Mouse (Mus musculus) MEL (cell line): ENCODE data around the gene Prickle2. TPM values are rescaled to one million over a fixed set of nuclear protein-coding genes. Genes with fewer than 3 reads are reported as not detected.

ENCODE experiments used
- DNase-seq: peaks from one replicate; pipeline ENCODE4 v3.0.0; 2011; ENCODE audit warnings: low read depth, low spot score
- H3K27ac ChIP-seq: 2 replicates; pipeline ENCODE4 v1.5.1; 2012; ENCODE audit warnings: low read depth, mild to moderate bottlenecking, control low read depth, low read length, moderate library complexity; ENCODE audit not compliant: control insufficient read depth
- H3K27me3 ChIP-seq, 2 experiments: fragments of 150-350 bp in 1 of 2; sonication (generic) in 1 of 2; 2 replicates each; pipeline ENCODE4 v1.6.1; 2012; ENCODE audit warnings: low read length in 2 of 2, mild to moderate bottlenecking in 2 of 2, improper control_type of control experiment in 1 of 2, moderate library complexity in 1 of 2; ENCODE audit not compliant: insufficient read depth in 2 of 2, control insufficient read depth in 1 of 2
- H3K36me3 ChIP-seq, 2 experiments: 2 replicates each; pipeline ENCODE4 v1.6.1; 2012 to 2014; ENCODE audit warnings: low read length in 2 of 2, improper control_type of control experiment in 1 of 2, inconsistent platforms in 1 of 2, mild to moderate bottlenecking in 1 of 2; ENCODE audit not compliant: insufficient read depth in 2 of 2, control insufficient read depth in 1 of 2
- H3K4me1 ChIP-seq, 2 experiments: fragments of 150-350 bp in 1 of 2; sonication (generic) in 1 of 2; 2 replicates each; pipeline ENCODE4 v1.6.1; 2012; ENCODE audit warnings: low read length in 2 of 2, improper control_type of control experiment in 1 of 2, mild to moderate bottlenecking in 1 of 2; ENCODE audit not compliant: insufficient read depth in 2 of 2, control insufficient read depth in 1 of 2
- H3K4me3 ChIP-seq, 2 experiments: fragments of 150-350 bp in 1 of 2; sonication (generic) in 1 of 2; 2 replicates each; pipeline ENCODE4 v1.5.1; 2012; ENCODE audit warnings: low read depth in 2 of 2, low read length in 2 of 2, mild to moderate bottlenecking in 2 of 2, moderate library complexity in 2 of 2, control low read depth in 1 of 2, improper control_type of control experiment in 1 of 2; ENCODE audit not compliant: control insufficient read depth in 1 of 2, insufficient read depth in 1 of 2
- H3K79me2 ChIP-seq: 2 replicates; pipeline ENCODE4 v1.6.1; 2012; ENCODE audit warnings: mild to moderate bottlenecking, low read length, moderate library complexity; ENCODE audit not compliant: control insufficient read depth, poor library complexity, insufficient read depth
- H3K9ac ChIP-seq: 2 replicates; pipeline ENCODE4 v1.6.1; 2012; ENCODE audit warnings: low read depth, mild to moderate bottlenecking, control low read depth, low read length, moderate library complexity; ENCODE audit not compliant: control insufficient read depth, poor library complexity, severe bottlenecking
- H3K9me3 ChIP-seq: fragments of 150-350 bp; sonication (generic); replicated peaks from 2 replicates; pipeline ENCODE4 v1.6.1; 2012; ENCODE audit warnings: mild to moderate bottlenecking, low read length, improper control_type of control experiment, moderate library complexity; ENCODE audit not compliant: insufficient read depth
- CHD1 ChIP-seq: IDR thresholded peaks from 2 replicates; pipeline ENCODE4 v1.6.1; 2012; ENCODE audit warnings: low read depth, mild to moderate bottlenecking, inconsistent platforms, low read length, improper control_type of control experiment
- CHD2 ChIP-seq: IDR thresholded peaks from 2 replicates; pipeline ENCODE4 v1.6.1; 2011; ENCODE audit warnings: low read length, improper control_type of control experiment
- CTCF ChIP-seq, 3 experiments: IDR thresholded peaks in 2 of 3; conservative IDR thresholded peaks in 1 of 3; 2 replicates each; pipeline ENCODE4 v1.5.1; 2011 to 2012; ENCODE audit warnings: low read length in 3 of 3, low read depth in 2 of 3, mild to moderate bottlenecking in 2 of 3, improper control_type of control experiment in 1 of 3, inconsistent platforms in 1 of 3, mixed read lengths in 1 of 3, moderate library complexity in 1 of 3; ENCODE audit not compliant: control insufficient read depth in 1 of 3, insufficient read depth in 1 of 3, poor library complexity in 1 of 3, severe bottlenecking in 1 of 3
- E2F4 ChIP-seq: IDR thresholded peaks from 2 replicates; pipeline ENCODE4 v1.6.1; 2011; ENCODE audit warnings: low read depth, low read length, improper control_type of control experiment, borderline replicate concordance
- EP300 ChIP-seq, 2 experiments: IDR thresholded peaks; 2 replicates each; pipeline ENCODE4 v1.6.1; 2011; ENCODE audit warnings: improper control_type of control experiment in 2 of 2, low read length in 2 of 2, low read depth in 1 of 2, mild to moderate bottlenecking in 1 of 2
- HCFC1 ChIP-seq: IDR thresholded peaks from 2 replicates; pipeline ENCODE4 v1.6.1; 2012; ENCODE audit warnings: low read depth, mild to moderate bottlenecking, inconsistent platforms, low read length, improper control_type of control experiment, moderate library complexity
- JUND ChIP-seq: IDR thresholded peaks from 2 replicates; pipeline ENCODE4 v1.6.1; 2011; ENCODE audit warnings: low read depth, mild to moderate bottlenecking, improper control_type of control experiment, low read length
- MAZ ChIP-seq: IDR thresholded peaks from 2 replicates; pipeline ENCODE4 v1.6.1; 2012; ENCODE audit warnings: low read depth, mild to moderate bottlenecking, inconsistent platforms, low read length, improper control_type of control experiment
- MXI1 ChIP-seq: IDR thresholded peaks from 2 replicates; pipeline ENCODE4 v1.6.1; 2011; ENCODE audit warnings: mild to moderate bottlenecking, low read depth, low read length, improper control_type of control experiment
- MYB ChIP-seq: IDR thresholded peaks from 2 replicates; pipeline ENCODE4 v1.6.1; 2011; ENCODE audit warnings: mild to moderate bottlenecking, low read depth, low read length, improper control_type of control experiment
- MYC ChIP-seq: IDR thresholded peaks from 2 replicates; pipeline ENCODE4 v1.6.1; 2011; ENCODE audit warnings: low read depth, mild to moderate bottlenecking, low read length, improper control_type of control experiment, moderate library complexity
- NELFE ChIP-seq: IDR thresholded peaks from 2 replicates; pipeline ENCODE4 v1.6.1; 2011; ENCODE audit warnings: low read depth, low read length, improper control_type of control experiment
- NRF1 ChIP-seq: IDR thresholded peaks from 2 replicates; pipeline ENCODE4 v1.6.1; 2014; ENCODE audit warnings: low read depth, mild to moderate bottlenecking, inconsistent platforms, low read length, improper control_type of control experiment, moderate library complexity; ENCODE audit not compliant: poor library complexity, insufficient read depth, severe bottlenecking
- POLR2A ChIP-seq, 2 experiments: IDR thresholded peaks; 2 replicates each; pipeline ENCODE4 v1.6.1; 2011 to 2012; ENCODE audit warnings: low read length in 2 of 2, mild to moderate bottlenecking in 2 of 2, control low read depth in 1 of 2, improper control_type of control experiment in 1 of 2, low read depth in 1 of 2, moderate library complexity in 1 of 2; ENCODE audit not compliant: control insufficient read depth in 1 of 2, insufficient read depth in 1 of 2, poor library complexity in 1 of 2
- POLR2AphosphoS5 ChIP-seq: IDR thresholded peaks from 2 replicates; pipeline ENCODE4 v1.6.1; 2012; ENCODE audit warnings: low read depth, borderline replicate concordance, mild to moderate bottlenecking, inconsistent platforms, low read length, moderate library complexity, mixed read lengths
- SIN3A ChIP-seq: IDR thresholded peaks from 2 replicates; pipeline ENCODE4 v1.6.1; 2012; ENCODE audit warnings: low read length, improper control_type of control experiment, inconsistent platforms
- TAL1 ChIP-seq: IDR thresholded peaks from 2 replicates; pipeline ENCODE4 v1.6.1; 2012; ENCODE audit warnings: mild to moderate bottlenecking, inconsistent platforms, low read length, moderate library complexity, mixed read lengths
- TCF12 ChIP-seq: IDR thresholded peaks from 2 replicates; pipeline ENCODE4 v1.6.1; 2014; ENCODE audit warnings: low read depth, mild to moderate bottlenecking, inconsistent platforms, low read length, improper control_type of control experiment, moderate library complexity
- UBTF ChIP-seq: IDR thresholded peaks from 2 replicates; pipeline ENCODE4 v1.6.1; 2012; ENCODE audit warnings: low read depth, mild to moderate bottlenecking, inconsistent platforms, low read length, improper control_type of control experiment, moderate library complexity, borderline replicate concordance; ENCODE audit not compliant: insufficient read depth
- USF1 ChIP-seq: IDR thresholded peaks from 2 replicates; pipeline ENCODE4 v1.6.1; 2014; ENCODE audit warnings: low read depth, mild to moderate bottlenecking, inconsistent platforms, low read length, improper control_type of control experiment, moderate library complexity
- USF2 ChIP-seq, 2 experiments: IDR thresholded peaks; 2 replicates each; pipeline ENCODE4 v1.6.1; 2011 to 2012; ENCODE audit warnings: improper control_type of control experiment in 2 of 2, low read length in 2 of 2, borderline replicate concordance in 1 of 2, inconsistent platforms in 1 of 2, low read depth in 1 of 2, mild to moderate bottlenecking in 1 of 2; ENCODE audit not compliant: insufficient read depth in 1 of 2
- polyA plus RNA-seq, 2 experiments: library from polyadenylated mRNA; stranded (reverse) in 1 of 2; unstranded in 1 of 2; fragments of >175 nt in 1 of 2; fragments of >200 nt in 1 of 2; gene quantifications; 2 replicates each; pipeline versions ENCODE4 v1.2.1 to v1.2.4; 2012; ENCODE audit warnings: low replicate concordance in 2 of 2, low read depth in 1 of 2; ENCODE audit not compliant: insufficient read length in 2 of 2, insufficient read depth in 1 of 2, missing spikeins in 1 of 2
- total RNA-seq: library from RNA; depleted of rRNA; stranded (reverse); fragments of 300-350 nt; gene quantifications from 2 replicates; pipeline ENCODE4 v1.2.3, GENCODE M21; 2012

Prickle2 gene
- total and polyA plus RNA-seq, 3 experiments: not detected

- TF ChIP-seq POLR2AphosphoS5 (no peak), NRF1 (no peak), NELFE (no peak), USF1 (no peak), MYC (no peak), JUND (no peak), E2F4 (no peak), CHD1 (no peak), EP300 (IDR thresholded peaks at IDR 0.05; ENCODE audit: low read depth in 1 of 2, low read length in 2 of 2) (no peak), CHD2 (no peak), MYB (no peak), MAZ (no peak)
- TF ChIP-seq, all 39 proteins: peak for 0
- Histone ChIP-seq H3K9me3 (no peaks in the 10 kb centered on the region), H3K4me1 (no peaks in the 10 kb centered on the region)
These were observed 116.4 kb downstream of the Prickle2 start for GRCm38 (mm10) chr6:92589381-92590065.

GRCm38 (mm10) chr6:92584026-92584425 is 121.9 kb downstream of the Prickle2 start:
- H3K4me3 ChIP-seq: no peak overlapping the region
- H3K9ac ChIP-seq: no peak overlapping the region
- no peaks in the 10 kb centered on the region for H3K79me2 ChIP-seq
- DNase-seq: no peak
- H3K27me3 ChIP-seq: no peaks in the 10 kb centered on the region
- TF ChIP-seq CTCF (IDR thresholded peaks at IDR 0.05 in 2 of 3, conservative IDR thresholded peaks at IDR 0.05 in 1 of 3; ENCODE audit: control insufficient read depth in 1 of 3, insufficient read depth in 1 of 3, low read depth in 2 of 3, low read length in 3 of 3, poor library complexity in 1 of 3, severe bottlenecking in 1 of 3) (no peak), NRF1 (no peak), MYB (no peak), MXI1 (no peak), USF2 (IDR thresholded peaks at IDR 0.05; ENCODE audit: borderline replicate concordance in 1 of 2, insufficient read depth in 1 of 2, low read depth in 1 of 2, low read length in 2 of 2) (no peak), HCFC1 (no peak), E2F4 (no peak), POLR2A (IDR thresholded peaks at IDR 0.05; ENCODE audit: control insufficient read depth in 1 of 2, insufficient read depth in 1 of 2, low read depth in 1 of 2, low read length in 2 of 2, poor library complexity in 1 of 2) (no peak), CHD1 (no peak), USF1 (no peak), MYC (no peak), SIN3A (no peak), UBTF (no peak), TAL1 (no peak), TCF12 (no peak)
- H3K9me3 ChIP-seq: no peaks in the 10 kb centered on the region
- H3K27ac ChIP-seq: no peak overlapping the region
- H3K36me3 ChIP-seq: no peaks in the 10 kb centered on the region
- H3K4me1 ChIP-seq: no peaks in the 10 kb centered on the region

More at GRCm38 (mm10) chr6:92589381-92590065, 116.4 kb downstream of the Prickle2 start:
- Histone ChIP-seq H3K27me3 (no peaks in the 10 kb centered on the region), H3K36me3 (no peaks in the 10 kb centered on the region), H3K27ac (no peak overlapping the region), H3K79me2 (no peaks in the 10 kb centered on the region), H3K4me3 (no peak overlapping the region), H3K9ac (no peak overlapping the region)
- no peak for DNase-seq
